In the genomic region with DNA sequence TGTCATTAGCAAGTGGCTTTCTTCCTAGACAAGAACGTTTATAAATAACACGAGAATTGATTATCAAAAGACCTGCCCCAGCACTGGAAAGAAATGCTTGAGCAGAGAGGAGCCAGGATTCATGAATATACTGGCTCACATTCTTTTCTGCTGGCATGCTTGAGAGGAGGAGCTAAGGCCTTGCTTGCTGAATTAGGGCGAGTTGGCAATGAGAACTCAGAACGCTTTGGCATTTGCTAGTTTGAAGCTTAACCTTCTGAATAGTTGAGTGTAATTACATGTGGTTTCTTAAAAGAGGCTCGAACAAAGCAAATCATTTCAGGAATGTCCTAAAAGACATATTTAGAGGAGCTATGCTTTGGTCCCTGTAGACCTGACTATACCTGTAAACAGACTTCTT, we compare ENCODE assay signal across 14 mouse cellular contexts.
DNase-seq lines count a peak whose midpoint lies in the region; ATAC-seq and TF ChIP-seq lines count a peak whose summit lies in the region.
"Had no signal": no experiment of that assay in that cellular context is flagged by ENCODE, and none has a peak within 500 bp of the region (broad histone marks: within the 10 kb centered on the region; RNA-seq: fewer than 3 reads in every experiment).

No protein-coding gene starts in this region.

- H3K4me2 ChIP-seq in hindbrain, embryonic 14.5 days (replicated peaks) = no peak overlapping the region
- no peak overlapping the region for H3K4me2 ChIP-seq in lung, postnatal 0 days (replicated peaks; ENCODE audit: low read depth, low read length)
- no peak overlapping the region for H3K4me2 ChIP-seq in embryonic facial prominence, embryonic 14.5 days (ENCODE audit: low read depth, low read length)
- H3K4me2 ChIP-seq in midbrain, embryonic 15.5 days = no peak overlapping the region
- H3K4me2 ChIP-seq: liver, embryonic 13.5 days had no signal

- H3K4me3 ChIP-seq in hindbrain, embryonic 14.5 days (replicated peaks; ENCODE audit: low read length) = no peak overlapping the region
- H3K4me3 ChIP-seq in hindbrain, embryonic 10.5 days = no peak overlapping the region
- no peak overlapping the region for H3K4me3 ChIP-seq in lung, postnatal 0 days (ENCODE audit: low read depth, low read length)
- H3K4me3 ChIP-seq in embryonic facial prominence, embryonic 14.5 days (ENCODE audit: low read depth, low read length) = no peak overlapping the region
- H3K4me3 ChIP-seq in midbrain, embryonic 15.5 days = no peak overlapping the region
- H3K4me3 ChIP-seq: heart, embryonic 10.5 days; liver, embryonic 13.5 days; myocyte had no signal

- TF ChIP-seq CTCF in lung, postnatal 0 days (IDR thresholded peaks at IDR 0.05) = no peak

- no peak for TF ChIP-seq EP300 in lung, postnatal 0 days (IDR thresholded peaks at IDR 0.05)

- intact Hi-C loops in left cerebral cortex, postnatal 4 days (cut with DNase I) = no loop called here

- no peak for ATAC-seq in hindbrain, embryonic 14.5 days (ENCODE audit: low FRiP score)
- peak; percentile 26 for ATAC-seq in lung, postnatal 0 days
- peak; percentile 74 for ATAC-seq in embryonic facial prominence, embryonic 14.5 days (ENCODE audit: low read depth)
- ATAC-seq in midbrain, embryonic 15.5 days (replicated peaks) = peak; percentile 28; the same call in 1 of the 2 replicates
- ATAC-seq: hindbrain, embryonic 16.5 days had no signal

- no peaks in the 10 kb centered on the region for H3K36me3 ChIP-seq in hindbrain, embryonic 14.5 days (replicated peaks; ENCODE audit: control insufficient read depth, insufficient read depth)
- H3K36me3 ChIP-seq in hindbrain, embryonic 10.5 days = no peaks in the 10 kb centered on the region
- no peaks in the 10 kb centered on the region for H3K36me3 ChIP-seq in lung, postnatal 0 days (ENCODE audit: insufficient read depth, low read length)
- H3K36me3 ChIP-seq in embryonic facial prominence, embryonic 14.5 days (ENCODE audit: control insufficient read depth, insufficient read depth, low read length) = no peaks in the 10 kb centered on the region
- H3K36me3 ChIP-seq in midbrain, embryonic 15.5 days (replicated peaks) = no peaks in the 10 kb centered on the region
- H3K36me3 ChIP-seq: heart, embryonic 10.5 days; liver, embryonic 13.5 days had no signal

- H3K27ac ChIP-seq in hindbrain, embryonic 14.5 days = peak overlapping the region; percentile 58; the same call in 1 of the 2 replicates
- no peak overlapping the region for H3K27ac ChIP-seq in hindbrain, embryonic 10.5 days
- no peak overlapping the region for H3K27ac ChIP-seq in lung, postnatal 0 days (ENCODE audit: low read length)
- H3K27ac ChIP-seq in embryonic facial prominence, embryonic 14.5 days (replicated peaks; ENCODE audit: low read depth, low read length) = peak overlapping the region; percentile 64; the same call in 1 of the 2 replicates
- peak overlapping the region; percentile 54; the same call in 1 of the 2 replicates for H3K27ac ChIP-seq in midbrain, embryonic 15.5 days
- H3K27ac ChIP-seq: heart, embryonic 10.5 days; liver, embryonic 13.5 days had no signal

- 44% methylated on average over 5 of the region's 5 CpGs for WGBS in hindbrain, embryonic 14.5 days
- WGBS in hindbrain, embryonic 10.5 days = 70% methylated on average over 5 of the region's 5 CpGs
- 32% methylated on average over 5 of the region's 5 CpGs for WGBS in lung, postnatal 0 days
- WGBS in embryonic facial prominence, embryonic 14.5 days = 24% methylated on average over 5 of the region's 5 CpGs
- WGBS in midbrain, embryonic 15.5 days = 31% methylated on average over 5 of the region's 5 CpGs

- H3K4me1 ChIP-seq in hindbrain, embryonic 14.5 days (replicated peaks; ENCODE audit: control insufficient read depth, insufficient read depth, low read length) = peaks cover 16% of the 10 kb centered on the region; the same call in 1 of the 2 replicates
- H3K4me1 ChIP-seq in hindbrain, embryonic 10.5 days (replicated peaks) = peaks cover 19% of the 10 kb centered on the region
- H3K4me1 ChIP-seq in lung, postnatal 0 days (ENCODE audit: insufficient read depth, low read depth, low read length) = no peaks in the 10 kb centered on the region
- peaks cover 33% of the 10 kb centered on the region for H3K4me1 ChIP-seq in embryonic facial prominence, embryonic 14.5 days (ENCODE audit: control insufficient read depth, insufficient read depth, low read length)
- peaks cover 34% of the 10 kb centered on the region for H3K4me1 ChIP-seq in midbrain, embryonic 15.5 days
- H3K4me1 ChIP-seq: liver, embryonic 13.5 days had no signal

- no peaks in the 10 kb centered on the region for H3K9me3 ChIP-seq in hindbrain, embryonic 14.5 days (ENCODE audit: control insufficient read depth, low read length)
- H3K9me3 ChIP-seq in hindbrain, embryonic 10.5 days = no peaks in the 10 kb centered on the region
- no peaks in the 10 kb centered on the region for H3K9me3 ChIP-seq in lung, postnatal 0 days (ENCODE audit: low read length)
- no peaks in the 10 kb centered on the region for H3K9me3 ChIP-seq in embryonic facial prominence, embryonic 14.5 days (ENCODE audit: control insufficient read depth, low read length)
- H3K9me3 ChIP-seq in midbrain, embryonic 15.5 days = no peaks in the 10 kb centered on the region
- H3K9me3 ChIP-seq: heart, embryonic 10.5 days; liver, embryonic 13.5 days had no signal

- no peak for DNase-seq in hindbrain, embryonic 14.5 days (ENCODE audit: low spot score)
- no peak for DNase-seq in hindbrain, embryonic 10.5 days (ENCODE audit: low spot score)
- peak; percentile 23 for DNase-seq in lung, postnatal 0 days (ENCODE audit: low spot score)
- no peak for DNase-seq in lung, postnatal 25 days (ENCODE audit: low spot score)
- peak; percentile 86 for DNase-seq in embryonic facial prominence, embryonic 14.5 days (ENCODE audit: low spot score)
- DNase-seq in left cerebral cortex, postnatal 4 days = no peak
- no peak for DNase-seq in left cerebral cortex, adult 9 months (ENCODE audit: low spot score in 2 of 2)
- DNase-seq: liver, embryonic 13.5 days; retina, postnatal 1 day; thymus, postnatal 4 days had no signal

- no peaks in the 10 kb centered on the region for H3K27me3 ChIP-seq in hindbrain, embryonic 14.5 days (ENCODE audit: control insufficient read depth, insufficient read depth, low read length)
- peaks cover 4% of the 10 kb centered on the region; the same call in 1 of the 2 replicates for H3K27me3 ChIP-seq in hindbrain, embryonic 10.5 days (ENCODE audit: insufficient read depth, poor library complexity, severe bottlenecking)
- no peaks in the 10 kb centered on the region for H3K27me3 ChIP-seq in lung, postnatal 0 days (replicated peaks; ENCODE audit: insufficient read depth, low read length)
- no peaks in the 10 kb centered on the region for H3K27me3 ChIP-seq in embryonic facial prominence, embryonic 14.5 days (replicated peaks; ENCODE audit: control insufficient read depth, insufficient read depth, low read length)
- no peaks in the 10 kb centered on the region for H3K27me3 ChIP-seq in midbrain, embryonic 15.5 days (replicated peaks)
- H3K27me3 ChIP-seq: liver, embryonic 13.5 days had no signal

- H3K9ac ChIP-seq in hindbrain, embryonic 14.5 days = no peak overlapping the region
- H3K9ac ChIP-seq in lung, postnatal 0 days (replicated peaks; ENCODE audit: low read depth) = no peak overlapping the region
- H3K9ac ChIP-seq in embryonic facial prominence, embryonic 14.5 days (ENCODE audit: low read depth, low read length) = no peak overlapping the region
- no peak overlapping the region for H3K9ac ChIP-seq in midbrain, embryonic 15.5 days
- H3K9ac ChIP-seq: liver, embryonic 13.5 days had no signal

Comparison
In these comparisons a context has a peak if more than half of its experiments do, and no peak if none do; other contexts are left out.
1. DNase-seq: peak in lung, postnatal 0 days (single experiment) and embryonic facial prominence, embryonic 14.5 days (single experiment); none in hindbrain, embryonic 14.5 days (single experiment), hindbrain, embryonic 10.5 days (single experiment), lung, postnatal 25 days (single experiment), left cerebral cortex, postnatal 4 days (single experiment) and left cerebral cortex, adult 9 months (0 of 2).
2. H3K27ac ChIP-seq: peak in hindbrain, embryonic 14.5 days (single experiment), embryonic facial prominence, embryonic 14.5 days (single experiment) and midbrain, embryonic 15.5 days (single experiment); none in hindbrain, embryonic 10.5 days (single experiment) and lung, postnatal 0 days (single experiment).